Mouse (Mus musculus): Measurements from ENCODE around the gene Hand2. TPM values are rescaled to one million over a fixed set of nuclear protein-coding genes. Genes with fewer than 3 reads are reported as not detected.

Hand2 gene
- total and polyA plus RNA-seq, 2 experiments: 2.0 to 3.9 TPM

GRCm38 (mm10) chr8:57339711-57340650, 19.2 kb downstream of the Hand2 start:
- Histone ChIP-seq H3K9ac (ENCODE audit: low read depth, low read length) (no peak overlapping the region), H3K4me1 (ENCODE audit: control insufficient read depth, insufficient read depth, low read length) (no peaks in the 10 kb centered on the region), H3K4me3 (ENCODE audit: insufficient read depth, low read depth, low read length) (no peak overlapping the region), H3K27ac (replicated peaks; ENCODE audit: insufficient read depth, low read depth, low read length) (no peak overlapping the region), H3K79me2 (ENCODE audit: control insufficient read depth, insufficient read depth, low read length) (no peaks in the 10 kb centered on the region), H3K27me3 (ENCODE audit: control insufficient read depth, insufficient read depth, low read length) (peaks cover 9% of the 10 kb centered on the region), H3K36me3 (ENCODE audit: control insufficient read depth, insufficient read depth, low read length) (no peaks in the 10 kb centered on the region)
- DNase-seq (ENCODE audit: extremely low read depth, low read depth, low spot score): no peak
- WGBS: 22% methylated on average over 14 of the region's 14 CpGs
- TF ChIP-seq CTCF (IDR thresholded peaks at IDR 0.05; ENCODE audit: low read depth, low read length) (no peak), POLR2A (IDR thresholded peaks at IDR 0.05; ENCODE audit: extremely low read depth, insufficient read depth, low read length) (no peak)

GRCm38 (mm10) chr8:57340840-57341540, 20.2 kb downstream of the Hand2 start:
- peak overlapping the region; percentile 42 for H3K9ac ChIP-seq (ENCODE audit: low read depth, low read length)
- H3K27me3 ChIP-seq (ENCODE audit: control insufficient read depth, insufficient read depth, low read length): peaks cover 9% of the 10 kb centered on the region
- H3K4me1 ChIP-seq (ENCODE audit: control insufficient read depth, insufficient read depth, low read length): no peaks in the 10 kb centered on the region
- no peak for DNase-seq (ENCODE audit: extremely low read depth, low read depth, low spot score)
- TF ChIP-seq CTCF (IDR thresholded peaks at IDR 0.05; ENCODE audit: low read depth, low read length): no peak
- TF ChIP-seq POLR2A (IDR thresholded peaks at IDR 0.05; ENCODE audit: extremely low read depth, insufficient read depth, low read length): no peak
- H3K79me2 ChIP-seq (ENCODE audit: control insufficient read depth, insufficient read depth, low read length): no peaks in the 10 kb centered on the region
- peak overlapping the region; percentile 19; the same call in 1 of the 2 replicates for H3K27ac ChIP-seq (replicated peaks; ENCODE audit: insufficient read depth, low read depth, low read length)
- 2% methylated on average over 41 of the region's 41 CpGs for whole genome bisulfite sequencing
- H3K4me3 ChIP-seq (ENCODE audit: insufficient read depth, low read depth, low read length): peak overlapping the region; percentile 47
- H3K36me3 ChIP-seq (ENCODE audit: control insufficient read depth, insufficient read depth, low read length): no peaks in the 10 kb centered on the region

GRCm38 (mm10) chr8:57341541-57341840, 20.7 kb downstream of the Hand2 start:
- TF ChIP-seq POLR2A (IDR thresholded peaks at IDR 0.05; ENCODE audit: extremely low read depth, insufficient read depth, low read length) (no peak), CTCF (IDR thresholded peaks at IDR 0.05; ENCODE audit: low read depth, low read length) (no peak)
- Histone ChIP-seq H3K4me3 (ENCODE audit: insufficient read depth, low read depth, low read length) (no peak overlapping the region), H3K9ac (ENCODE audit: low read depth, low read length) (no peak overlapping the region), H3K79me2 (ENCODE audit: control insufficient read depth, insufficient read depth, low read length) (no peaks in the 10 kb centered on the region), H3K4me1 (ENCODE audit: control insufficient read depth, insufficient read depth, low read length) (no peaks in the 10 kb centered on the region), H3K27me3 (ENCODE audit: control insufficient read depth, insufficient read depth, low read length) (peaks cover 7% of the 10 kb centered on the region), H3K36me3 (ENCODE audit: control insufficient read depth, insufficient read depth, low read length) (no peaks in the 10 kb centered on the region), H3K27ac (replicated peaks; ENCODE audit: insufficient read depth, low read depth, low read length) (no peak overlapping the region)
- WGBS: 11% methylated on average over 6 of the region's 6 CpGs
- DNase-seq (ENCODE audit: extremely low read depth, low read depth, low spot score): no peak

GRCm38 (mm10) chr8:57342386-57343090, 21.8 kb downstream of the Hand2 start:
- H3K27me3 ChIP-seq (ENCODE audit: control insufficient read depth, insufficient read depth, low read length): peaks cover 7% of the 10 kb centered on the region
- no peak overlapping the region for H3K4me3 ChIP-seq (ENCODE audit: insufficient read depth, low read depth, low read length)
- H3K9ac ChIP-seq (ENCODE audit: low read depth, low read length): no peak overlapping the region
- H3K79me2 ChIP-seq (ENCODE audit: control insufficient read depth, insufficient read depth, low read length): no peaks in the 10 kb centered on the region
- 18% methylated on average over 10 of the region's 12 CpGs for WGBS
- H3K36me3 ChIP-seq (ENCODE audit: control insufficient read depth, insufficient read depth, low read length): no peaks in the 10 kb centered on the region
- DNase-seq (ENCODE audit: extremely low read depth, low read depth, low spot score): no peak
- H3K4me1 ChIP-seq (ENCODE audit: control insufficient read depth, insufficient read depth, low read length): no peaks in the 10 kb centered on the region
- TF ChIP-seq POLR2A (IDR thresholded peaks at IDR 0.05; ENCODE audit: extremely low read depth, insufficient read depth, low read length) (no peak), CTCF (IDR thresholded peaks at IDR 0.05; ENCODE audit: low read depth, low read length) (no peak)
- no peak overlapping the region for H3K27ac ChIP-seq (replicated peaks; ENCODE audit: insufficient read depth, low read depth, low read length)

GRCm38 (mm10) chr8:57343731-57344315, 23.0 kb downstream of the Hand2 start:
- Histone ChIP-seq H3K27ac (replicated peaks; ENCODE audit: insufficient read depth, low read depth, low read length) (no peak overlapping the region), H3K4me3 (ENCODE audit: insufficient read depth, low read depth, low read length) (no peak overlapping the region), H3K79me2 (ENCODE audit: control insufficient read depth, insufficient read depth, low read length) (no peaks in the 10 kb centered on the region), H3K4me1 (ENCODE audit: control insufficient read depth, insufficient read depth, low read length) (no peaks in the 10 kb centered on the region), H3K27me3 (ENCODE audit: control insufficient read depth, insufficient read depth, low read length) (peaks cover 7% of the 10 kb centered on the region), H3K9ac (ENCODE audit: low read depth, low read length) (no peak overlapping the region), H3K36me3 (ENCODE audit: control insufficient read depth, insufficient read depth, low read length) (no peaks in the 10 kb centered on the region)
- TF ChIP-seq CTCF (IDR thresholded peaks at IDR 0.05; ENCODE audit: low read depth, low read length) (no peak), POLR2A (IDR thresholded peaks at IDR 0.05; ENCODE audit: extremely low read depth, insufficient read depth, low read length) (no peak)
- 16% methylated on average over 6 of the region's 6 CpGs for WGBS
- DNase-seq (ENCODE audit: extremely low read depth, low read depth, low spot score): no peak

All from liver, adult 2 months (tissue).